Mouse (Mus musculus) neural tube, embryonic 12.5 days (tissue): ENCODE measurements around the gene Aldh1l1. TPM values are rescaled to one million over a fixed set of nuclear protein-coding genes. Genes with fewer than 3 reads are reported as not detected.

Experiments used
- ATAC-seq: fragments of 200-750 bp; cut with Nextera tagmentation; 2 replicates; pipeline ENCODE4 v1.8.0; 2017; ENCODE audit warnings: low read depth, mild to moderate bottlenecking, moderate TSS enrichment, moderate library complexity; ENCODE audit not compliant: low FRiP score
- H3K27ac ChIP-seq: fragments of 300-500 bp; sonication (generic); 2 replicates; pipeline ENCODE4 v1.5.1; 2016
- H3K27me3 ChIP-seq: fragments of 300-500 bp; sonication (generic); replicated peaks from 2 replicates; pipeline ENCODE4 v1.6.1; 2016; ENCODE audit warnings: mild to moderate bottlenecking
- H3K36me3 ChIP-seq: fragments of 300-500 bp; sonication (generic); 2 replicates; pipeline ENCODE4 v1.6.1; 2016; ENCODE audit warnings: mild to moderate bottlenecking
- H3K4me1 ChIP-seq: fragments of 300-500 bp; sonication (generic); 2 replicates; pipeline ENCODE4 v1.6.1; 2016
- H3K4me2 ChIP-seq: fragments of 300-500 bp; sonication (generic); replicated peaks from 2 replicates; pipeline ENCODE4 v1.6.1; 2016; ENCODE audit warnings: mild to moderate bottlenecking
- H3K4me3 ChIP-seq: fragments of 300-500 bp; sonication (generic); 2 replicates; pipeline ENCODE4 v1.5.1; 2016
- H3K9ac ChIP-seq: fragments of 300-500 bp; sonication (generic); 2 replicates; pipeline ENCODE4 v1.6.1; 2016; ENCODE audit warnings: mild to moderate bottlenecking
- H3K9me3 ChIP-seq: fragments of 300-500 bp; sonication (generic); 2 replicates; pipeline ENCODE4 v1.6.1; 2016; ENCODE audit warnings: mild to moderate bottlenecking
- WGBS: fragments of 180-500 bp; shearing (Covaris S2); methylation state at CpG from one replicate; pipeline ENCODE4 v1.1.7; 2016; 5-methylcytosine and 5-hydroxymethylcytosine counted together
- polyA plus RNA-seq: library from polyadenylated mRNA; unstranded; fragments of >200 nt; fragmentation: Nextera tagmentation; extraction: Ambion mirVana; gene quantifications from 2 replicates; pipeline ENCODE4 v1.2.1, GENCODE M21; 2016

Aldh1l1 gene
- polyA plus RNA-seq, 1 experiment from 2014 or later: 9.5 TPM

- Histone ChIP-seq H3K36me3 (no peaks in the 10 kb centered on the region), H3K27ac (no peak overlapping the region), H3K4me1 (peaks cover 7% of the 10 kb centered on the region; the same call in 1 of the 2 replicates), H3K9me3 (no peaks in the 10 kb centered on the region), H3K4me3 (no peak overlapping the region), H3K9ac (no peak overlapping the region), H3K4me2 (no peak overlapping the region), H3K27me3 (no peaks in the 10 kb centered on the region)
- ATAC-seq: no peak
- 90% methylated on average over 3 of the region's 3 CpGs for WGBS
Observed at GRCm38 (mm10) chr6:90560390-90561058, 74.3 kb downstream of the Aldh1l1 start.

GRCm38 (mm10) chr6:90561234-90561781 is 75.1 kb downstream of the Aldh1l1 start:
- WGBS: 34% methylated on average over 2 of the region's 2 CpGs
- no peak overlapping the region for H3K4me2 ChIP-seq
- no peaks in the 10 kb centered on the region for H3K27me3 ChIP-seq
- H3K9me3 ChIP-seq: no peaks in the 10 kb centered on the region
- H3K36me3 ChIP-seq: no peaks in the 10 kb centered on the region
- H3K4me3 ChIP-seq: no peak overlapping the region
- ATAC-seq: peak; percentile 72
- H3K9ac ChIP-seq: no peak overlapping the region
- no peak overlapping the region for H3K27ac ChIP-seq
- peaks cover 7% of the 10 kb centered on the region; the same call in 1 of the 2 replicates for H3K4me1 ChIP-seq

- Histone ChIP-seq H3K27ac (no peak overlapping the region), H3K4me1 (peaks cover 7% of the 10 kb centered on the region; the same call in 1 of the 2 replicates), H3K9me3 (no peaks in the 10 kb centered on the region), H3K4me3 (no peak overlapping the region), H3K9ac (no peak overlapping the region), H3K36me3 (no peaks in the 10 kb centered on the region), H3K4me2 (no peak overlapping the region), H3K27me3 (no peaks in the 10 kb centered on the region)
- ATAC-seq: no peak
- WGBS: 87% methylated on average over 9 of the region's 9 CpGs
Observed at GRCm38 (mm10) chr6:90564240-90564639, 78.0 kb downstream of the Aldh1l1 start.

GRCm38 (mm10) chr6:90565357-90566215 is 79.4 kb downstream of the Aldh1l1 start:
- Histone ChIP-seq H3K27me3 (no peaks in the 10 kb centered on the region), H3K4me1 (peaks cover 7% of the 10 kb centered on the region; the same call in 1 of the 2 replicates), H3K4me2 (no peak overlapping the region), H3K4me3 (no peak overlapping the region), H3K36me3 (no peaks in the 10 kb centered on the region), H3K27ac (no peak overlapping the region), H3K9me3 (no peaks in the 10 kb centered on the region), H3K9ac (no peak overlapping the region)
- ATAC-seq: no peak
- WGBS: 61% methylated on average over 13 of the region's 13 CpGs

DNA sequence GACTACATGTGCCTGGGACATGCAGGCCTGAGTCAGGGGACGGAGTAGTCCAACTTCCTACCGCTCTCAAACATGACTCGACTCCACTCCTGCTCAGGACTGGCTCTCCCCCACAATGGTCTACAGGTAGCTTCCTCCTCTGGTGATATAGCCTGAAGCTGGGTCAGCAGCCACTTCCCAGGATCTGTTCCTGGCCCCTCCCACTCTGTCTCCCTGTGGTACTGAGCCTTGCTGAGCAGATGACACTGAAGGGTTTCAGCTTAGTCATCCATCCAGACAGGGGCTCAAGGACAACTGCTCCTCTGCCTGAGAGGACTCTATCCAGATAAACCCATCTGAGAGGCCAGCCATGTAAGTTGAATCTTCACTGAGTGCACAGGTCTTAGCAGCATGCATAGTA is 81.3 kb downstream of the Aldh1l1 start:
- WGBS: 86% methylated on average over 3 of the region's 3 CpGs
- Histone ChIP-seq H3K36me3 (no peaks in the 10 kb centered on the region), H3K4me1 (no peaks in the 10 kb centered on the region), H3K4me3 (no peak overlapping the region), H3K4me2 (no peak overlapping the region), H3K27me3 (no peaks in the 10 kb centered on the region), H3K9ac (no peak overlapping the region), H3K27ac (no peak overlapping the region), H3K9me3 (no peaks in the 10 kb centered on the region)
- no peak for ATAC-seq

GRCm38 (mm10) chr6:90567928-90568327 is 81.7 kb downstream of the Aldh1l1 start:
- no peak overlapping the region for H3K4me2 ChIP-seq
- no peaks in the 10 kb centered on the region for H3K4me1 ChIP-seq
- whole genome bisulfite sequencing: 77% methylated on average over 3 of the region's 3 CpGs
- ATAC-seq: no peak
- H3K27ac ChIP-seq: no peak overlapping the region
- H3K36me3 ChIP-seq: no peaks in the 10 kb centered on the region
- H3K27me3 ChIP-seq: no peaks in the 10 kb centered on the region
- no peaks in the 10 kb centered on the region for H3K9me3 ChIP-seq
- no peak overlapping the region for H3K4me3 ChIP-seq
- no peak overlapping the region for H3K9ac ChIP-seq

- Histone ChIP-seq H3K27me3 (no peaks in the 10 kb centered on the region), H3K9ac (no peak overlapping the region), H3K27ac (no peak overlapping the region), H3K36me3 (no peaks in the 10 kb centered on the region), H3K4me1 (no peaks in the 10 kb centered on the region), H3K9me3 (no peaks in the 10 kb centered on the region), H3K4me2 (no peak overlapping the region), H3K4me3 (no peak overlapping the region)
- 74% methylated on average over 4 of the region's 4 CpGs for WGBS
- ATAC-seq: no peak
Observed at GRCm38 (mm10) chr6:90568721-90569120, 82.5 kb downstream of the Aldh1l1 start.

DNA sequence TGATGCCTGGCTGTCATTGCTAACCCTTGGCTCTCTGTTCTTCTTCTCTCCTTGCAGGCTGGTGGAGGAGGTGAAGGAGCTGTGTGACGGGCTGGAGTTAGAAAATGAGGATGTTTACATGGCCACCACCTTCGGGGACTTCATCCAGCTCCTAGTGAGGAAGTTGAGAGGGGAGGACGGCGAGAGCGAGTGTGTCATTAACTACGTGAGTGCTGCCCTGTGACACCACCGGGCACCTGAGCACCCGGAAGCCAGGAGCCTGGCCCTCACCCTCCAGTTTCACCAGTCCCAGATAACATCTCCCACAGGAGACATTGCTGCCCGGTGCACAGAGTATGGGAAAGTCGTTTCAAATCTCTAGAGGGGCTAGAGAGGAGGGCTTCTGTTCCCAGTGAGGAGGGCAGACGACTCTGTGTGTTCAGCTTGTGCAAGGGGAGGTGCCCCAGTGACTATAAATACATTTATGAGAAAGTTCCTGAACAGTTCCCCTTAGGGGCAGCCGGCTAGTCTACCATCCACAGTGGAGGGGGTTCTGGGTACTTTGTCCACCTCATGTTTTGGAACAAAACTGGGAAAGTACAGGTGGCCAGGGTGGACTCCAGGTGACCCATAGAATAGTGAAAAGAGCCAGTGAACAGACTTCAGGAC is 83.6 kb downstream of the Aldh1l1 start:
- no peaks in the 10 kb centered on the region for H3K9me3 ChIP-seq
- no peaks in the 10 kb centered on the region for H3K27me3 ChIP-seq
- no peak overlapping the region for H3K27ac ChIP-seq
- no peak overlapping the region for H3K4me3 ChIP-seq
- ATAC-seq: no peak
- H3K4me2 ChIP-seq: no peak overlapping the region
- H3K9ac ChIP-seq: no peak overlapping the region
- 74% methylated on average over 12 of the region's 12 CpGs for WGBS
- H3K4me1 ChIP-seq: no peaks in the 10 kb centered on the region
- no peaks in the 10 kb centered on the region for H3K36me3 ChIP-seq

- no peaks in the 10 kb centered on the region for H3K9me3 ChIP-seq
- H3K4me1 ChIP-seq: no peaks in the 10 kb centered on the region
- H3K27me3 ChIP-seq: no peaks in the 10 kb centered on the region
- H3K9ac ChIP-seq: no peak overlapping the region
- H3K27ac ChIP-seq: no peak overlapping the region
- ATAC-seq: no peak
- no peak overlapping the region for H3K4me3 ChIP-seq
- WGBS: 84% methylated on average over 8 of the region's 8 CpGs
- H3K36me3 ChIP-seq: no peaks in the 10 kb centered on the region
- H3K4me2 ChIP-seq: no peak overlapping the region
Observed at GRCm38 (mm10) chr6:90570392-90570791, 84.2 kb downstream of the Aldh1l1 start.

- Histone ChIP-seq H3K4me3 (no peak overlapping the region), H3K4me2 (no peak overlapping the region), H3K9me3 (no peaks in the 10 kb centered on the region), H3K9ac (no peak overlapping the region), H3K4me1 (no peaks in the 10 kb centered on the region), H3K27me3 (no peaks in the 10 kb centered on the region), H3K36me3 (no peaks in the 10 kb centered on the region), H3K27ac (no peak overlapping the region)
- peak; percentile 66 for ATAC-seq
- WGBS: 39% methylated on average over 3 of the region's 3 CpGs
Observed at GRCm38 (mm10) chr6:90575261-90575715, 89.1 kb downstream of the Aldh1l1 start.

- H3K9ac ChIP-seq: no peak overlapping the region
- no peak overlapping the region for H3K27ac ChIP-seq
- H3K4me2 ChIP-seq: no peak overlapping the region
- H3K9me3 ChIP-seq: no peaks in the 10 kb centered on the region
- no peaks in the 10 kb centered on the region for H3K36me3 ChIP-seq
- no peaks in the 10 kb centered on the region for H3K27me3 ChIP-seq
- no peaks in the 10 kb centered on the region for H3K4me1 ChIP-seq
- 60% methylated on average over 3 of the region's 3 CpGs for WGBS
- no peak overlapping the region for H3K4me3 ChIP-seq
- ATAC-seq: no peak
Observed at GRCm38 (mm10) chr6:90578174-90578573, 91.9 kb downstream of the Aldh1l1 start.

DNA sequence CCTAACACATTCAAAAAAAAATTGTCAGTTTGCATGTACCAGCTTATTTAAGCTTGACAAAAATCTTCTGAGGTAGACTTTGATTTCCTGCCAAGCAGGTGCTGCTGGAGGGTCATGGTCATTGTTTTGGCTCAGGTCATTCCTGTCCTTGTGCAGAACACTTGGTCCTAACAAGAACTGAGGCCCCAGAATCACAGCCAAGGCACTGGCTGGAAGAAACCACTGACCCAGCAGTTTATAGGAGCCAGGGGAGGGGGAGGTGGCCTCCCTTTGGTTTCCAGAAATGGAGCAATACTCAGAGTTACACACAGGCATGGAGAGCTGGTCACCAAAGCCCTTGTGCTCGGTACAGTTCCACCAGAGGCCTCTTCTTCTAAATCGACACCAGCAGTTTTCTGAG is 96.1 kb downstream of the Aldh1l1 start:
- ATAC-seq: no peak
- Histone ChIP-seq H3K4me1 (no peaks in the 10 kb centered on the region), H3K27me3 (no peaks in the 10 kb centered on the region), H3K4me3 (no peak overlapping the region), H3K36me3 (no peaks in the 10 kb centered on the region), H3K9me3 (no peaks in the 10 kb centered on the region), H3K9ac (no peak overlapping the region), H3K4me2 (no peak overlapping the region), H3K27ac (no peak overlapping the region)
- 89% methylated on average over 2 of the region's 2 CpGs for WGBS
